Mouse (Mus musculus): ENCODE data around the gene Rpl31. TPM values are rescaled to one million over a fixed set of nuclear protein-coding genes. Genes with fewer than 3 reads are reported as not detected.

Gene Rpl31
- 261 and 295 TPM in 2 replicates for polyA plus RNA-seq (2015; fragmentation: Nextera tagmentation; extraction: Ambion mirVana)

DNA sequence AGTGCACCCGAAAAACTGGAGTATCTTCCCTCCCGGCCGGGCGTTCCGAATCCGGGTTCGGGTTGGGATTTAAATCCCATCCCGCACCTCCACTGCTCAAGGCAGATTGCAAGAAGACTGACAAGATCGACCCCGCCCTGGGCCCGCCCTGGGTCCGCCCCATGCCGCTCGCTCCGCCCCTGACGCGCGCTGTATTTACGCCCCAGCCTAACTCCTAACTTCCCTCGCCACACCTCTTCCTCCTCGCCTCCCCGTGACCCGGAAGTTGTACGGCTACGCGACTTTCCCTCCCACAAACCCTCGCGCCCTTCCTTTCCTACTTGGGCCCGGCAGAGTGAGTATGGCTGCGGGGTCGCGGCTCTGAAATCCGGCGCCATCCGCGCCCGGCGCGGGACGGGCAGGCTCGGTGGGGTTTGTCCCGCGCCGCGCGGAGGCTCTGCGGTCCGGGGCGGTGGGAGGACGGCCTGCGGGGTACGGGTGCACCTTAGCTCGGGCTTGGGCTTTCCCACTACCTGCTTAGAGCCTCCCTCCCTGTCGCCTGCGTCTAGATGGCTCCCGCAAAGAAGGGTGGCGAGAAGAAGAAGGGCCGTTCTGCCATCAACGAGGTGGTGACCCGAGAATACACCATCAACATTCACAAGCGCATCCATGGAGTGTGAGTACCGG, at the start of gene Rpl31:
TSS of gene Rpl31 (plus strand) at position 242 of the 666 bp plus-strand sequence.
- H3K9ac ChIP-seq (ENCODE audit: low read depth, low read length), result peak within 1 kb of the TSS; percentile 97
- peak within 1 kb of the TSS; percentile 91 for H3K4me3 ChIP-seq (ENCODE audit: low read depth, low read length)
- H3K36me3 ChIP-seq (ENCODE audit: control insufficient read depth, insufficient read depth, low read length), result peaks cover 9% of the 10 kb centered on the region
- H3K4me2 ChIP-seq (ENCODE audit: low read length), result peak within 1 kb of the TSS; percentile 91
- under 1% methylated on average over 62 of the region's 62 CpGs for WGBS
- H3K27ac ChIP-seq (ENCODE audit: low read length), result peak within 1 kb of the TSS; percentile 91
- no peaks in the 10 kb centered on the region for H3K9me3 ChIP-seq (replicated peaks; ENCODE audit: control insufficient read depth, low read length, poor library complexity, severe bottlenecking)
- H3K4me1 ChIP-seq (ENCODE audit: control insufficient read depth, insufficient read depth, low read length), result peaks cover 17% of the 10 kb centered on the region
- H3K27me3 ChIP-seq (ENCODE audit: control insufficient read depth, insufficient read depth, low read depth, low read length), result no peaks in the 10 kb centered on the region
- ATAC-seq, result peak; percentile 99

- no peak overlapping the region for H3K27ac ChIP-seq (ENCODE audit: low read length)
- H3K4me3 ChIP-seq (ENCODE audit: low read depth, low read length), result no peak overlapping the region
- H3K9ac ChIP-seq (ENCODE audit: low read depth, low read length), result no peak overlapping the region
- no peaks in the 10 kb centered on the region for H3K36me3 ChIP-seq (ENCODE audit: control insufficient read depth, insufficient read depth, low read length)
- WGBS, result 86% methylated on average over 2 of the region's 2 CpGs
- no peaks in the 10 kb centered on the region for H3K27me3 ChIP-seq (ENCODE audit: control insufficient read depth, insufficient read depth, low read depth, low read length)
- no peak for ATAC-seq
- no peaks in the 10 kb centered on the region for H3K9me3 ChIP-seq (replicated peaks; ENCODE audit: control insufficient read depth, low read length, poor library complexity, severe bottlenecking)
- no peak overlapping the region for H3K4me2 ChIP-seq (ENCODE audit: low read length)
- peaks cover 5% of the 10 kb centered on the region; the same call in 1 of the 2 replicates for H3K4me1 ChIP-seq (ENCODE audit: control insufficient read depth, insufficient read depth, low read length)
Observed at GRCm38 (mm10) chr1:39317935-39318334, 49.7 kb upstream of the Rpl31 start.

GRCm38 (mm10) chr1:39318870-39319269, 48.8 kb upstream of the Rpl31 start:
- Histone ChIP-seq H3K9me3 (replicated peaks; ENCODE audit: control insufficient read depth, low read length, poor library complexity, severe bottlenecking) (no peaks in the 10 kb centered on the region), H3K4me1 (ENCODE audit: control insufficient read depth, insufficient read depth, low read length) (no peaks in the 10 kb centered on the region), H3K27me3 (ENCODE audit: control insufficient read depth, insufficient read depth, low read depth, low read length) (no peaks in the 10 kb centered on the region), H3K9ac (ENCODE audit: low read depth, low read length) (no peak overlapping the region), H3K4me2 (ENCODE audit: low read length) (no peak overlapping the region), H3K36me3 (ENCODE audit: control insufficient read depth, insufficient read depth, low read length) (no peaks in the 10 kb centered on the region), H3K4me3 (ENCODE audit: low read depth, low read length) (no peak overlapping the region), H3K27ac (ENCODE audit: low read length) (no peak overlapping the region)
- WGBS, result 88% methylated on average over 7 of the region's 7 CpGs
- no peak for ATAC-seq

DNA sequence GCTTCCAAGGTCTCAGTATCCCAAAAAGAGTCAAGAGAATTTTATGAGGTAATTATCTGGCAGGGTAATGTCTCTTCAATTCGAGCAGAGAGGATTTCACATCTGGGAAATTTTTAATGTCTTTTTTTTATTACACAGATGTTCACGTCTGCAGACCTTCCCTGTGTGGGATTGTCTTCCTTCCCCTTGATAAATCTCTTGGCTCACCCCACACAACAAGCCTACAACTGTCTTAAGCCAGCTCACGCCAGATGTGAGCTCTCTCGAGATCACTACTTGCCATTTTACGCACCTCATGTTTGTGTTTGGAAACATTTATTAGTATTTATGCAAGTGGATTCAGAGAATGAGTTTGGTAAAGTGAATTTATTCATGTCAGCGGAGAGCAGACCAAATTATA, 45.7 kb upstream of the Rpl31 start:
- no peak overlapping the region for H3K9ac ChIP-seq (ENCODE audit: low read depth, low read length)
- 77% methylated on average over 6 of the region's 6 CpGs for WGBS
- H3K27ac ChIP-seq (ENCODE audit: low read length), result no peak overlapping the region
- no peaks in the 10 kb centered on the region for H3K4me1 ChIP-seq (ENCODE audit: control insufficient read depth, insufficient read depth, low read length)
- H3K9me3 ChIP-seq (replicated peaks; ENCODE audit: control insufficient read depth, low read length, poor library complexity, severe bottlenecking), result no peaks in the 10 kb centered on the region
- no peak overlapping the region for H3K4me3 ChIP-seq (ENCODE audit: low read depth, low read length)
- H3K4me2 ChIP-seq (ENCODE audit: low read length), result no peak overlapping the region
- H3K27me3 ChIP-seq (ENCODE audit: control insufficient read depth, insufficient read depth, low read depth, low read length), result no peaks in the 10 kb centered on the region
- no peaks in the 10 kb centered on the region for H3K36me3 ChIP-seq (ENCODE audit: control insufficient read depth, insufficient read depth, low read length)
- no peak for ATAC-seq

DNA sequence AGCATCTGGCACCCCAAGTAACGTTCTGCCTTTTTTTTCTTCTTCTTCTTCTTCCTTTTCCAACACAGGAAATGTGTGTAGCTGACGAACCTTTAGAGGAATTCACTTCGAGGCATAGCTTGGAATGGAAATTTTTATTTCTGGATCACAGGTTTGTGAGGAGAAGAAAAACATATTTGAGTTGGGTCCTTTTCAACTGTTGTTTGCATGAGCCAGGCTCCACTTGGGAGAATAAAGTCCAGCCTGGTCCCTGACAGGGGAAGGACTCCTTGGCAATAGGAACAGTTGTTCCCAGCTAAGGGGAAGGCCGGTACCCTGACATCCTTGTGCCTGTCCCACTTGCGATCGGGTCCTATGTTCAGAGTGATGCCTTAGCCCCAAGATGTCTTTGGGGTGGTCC, 42.4 kb upstream of the Rpl31 start:
- H3K9me3 ChIP-seq (replicated peaks; ENCODE audit: control insufficient read depth, low read length, poor library complexity, severe bottlenecking), result no peaks in the 10 kb centered on the region
- no peaks in the 10 kb centered on the region for H3K27me3 ChIP-seq (ENCODE audit: control insufficient read depth, insufficient read depth, low read depth, low read length)
- no peaks in the 10 kb centered on the region for H3K4me1 ChIP-seq (ENCODE audit: control insufficient read depth, insufficient read depth, low read length)
- H3K36me3 ChIP-seq (ENCODE audit: control insufficient read depth, insufficient read depth, low read length), result no peaks in the 10 kb centered on the region
- ATAC-seq, result no peak
- H3K27ac ChIP-seq (ENCODE audit: low read length), result no peak overlapping the region
- WGBS, result 90% methylated on average over 6 of the region's 6 CpGs
- H3K4me2 ChIP-seq (ENCODE audit: low read length), result no peak overlapping the region
- H3K4me3 ChIP-seq (ENCODE audit: low read depth, low read length), result no peak overlapping the region
- no peak overlapping the region for H3K9ac ChIP-seq (ENCODE audit: low read depth, low read length)

- no peak overlapping the region for H3K9ac ChIP-seq (ENCODE audit: low read depth, low read length)
- H3K27me3 ChIP-seq (ENCODE audit: control insufficient read depth, insufficient read depth, low read depth, low read length), result no peaks in the 10 kb centered on the region
- no peak overlapping the region for H3K4me3 ChIP-seq (ENCODE audit: low read depth, low read length)
- no peaks in the 10 kb centered on the region for H3K9me3 ChIP-seq (replicated peaks; ENCODE audit: control insufficient read depth, low read length, poor library complexity, severe bottlenecking)
- no peak for ATAC-seq
- no peaks in the 10 kb centered on the region for H3K4me1 ChIP-seq (ENCODE audit: control insufficient read depth, insufficient read depth, low read length)
- WGBS, result 74% methylated on average over 7 of the region's 7 CpGs
- no peak overlapping the region for H3K4me2 ChIP-seq (ENCODE audit: low read length)
- no peak overlapping the region for H3K27ac ChIP-seq (ENCODE audit: low read length)
- no peaks in the 10 kb centered on the region for H3K36me3 ChIP-seq (ENCODE audit: control insufficient read depth, insufficient read depth, low read length)
Observed at GRCm38 (mm10) chr1:39327546-39327945, 40.1 kb upstream of the Rpl31 start.

DNA sequence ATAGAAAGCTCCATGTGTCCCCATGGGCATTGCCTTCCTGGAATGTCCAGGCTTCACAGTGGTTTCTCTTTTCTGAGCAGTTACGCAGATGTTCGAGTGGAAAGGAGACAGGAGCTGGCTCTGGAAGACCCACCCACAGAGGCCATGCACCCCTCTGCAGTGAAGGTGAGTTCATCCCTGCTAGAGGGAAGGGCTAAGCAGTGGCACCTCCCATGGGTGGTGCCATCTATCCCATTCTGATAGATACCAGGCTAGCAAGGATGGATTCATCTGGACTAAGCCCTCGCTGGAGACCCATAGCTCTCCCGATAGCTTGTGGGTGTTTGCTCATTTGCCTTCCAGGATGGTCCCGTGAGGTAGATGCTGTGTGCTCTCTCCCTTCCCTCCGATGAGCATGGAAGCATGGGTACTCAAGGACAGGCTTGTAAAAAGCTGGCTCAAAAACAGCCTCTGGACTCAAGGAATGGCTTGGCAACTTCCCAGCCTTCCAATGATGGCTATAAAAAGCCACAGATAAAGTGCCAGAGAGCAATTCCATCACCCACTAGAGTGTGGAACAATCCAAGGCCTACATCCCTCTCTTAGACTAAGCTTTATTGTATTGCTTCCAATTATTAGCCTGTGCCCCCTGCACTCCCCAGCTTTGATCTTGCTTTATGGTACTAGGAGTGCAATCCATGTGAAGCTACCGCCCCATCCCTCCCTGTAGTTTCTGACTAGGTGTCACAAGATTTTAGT, 36.6 kb upstream of the Rpl31 start:
- ATAC-seq, result no peak
- no peaks in the 10 kb centered on the region for H3K27me3 ChIP-seq (ENCODE audit: control insufficient read depth, insufficient read depth, low read depth, low read length)
- H3K4me2 ChIP-seq (ENCODE audit: low read length), result no peak overlapping the region
- H3K9ac ChIP-seq (ENCODE audit: low read depth, low read length), result no peak overlapping the region
- WGBS, result 86% methylated on average over 7 of the region's 7 CpGs
- H3K36me3 ChIP-seq (ENCODE audit: control insufficient read depth, insufficient read depth, low read length), result no peaks in the 10 kb centered on the region
- H3K27ac ChIP-seq (ENCODE audit: low read length), result no peak overlapping the region
- no peak overlapping the region for H3K4me3 ChIP-seq (ENCODE audit: low read depth, low read length)
- H3K9me3 ChIP-seq (replicated peaks; ENCODE audit: control insufficient read depth, low read length, poor library complexity, severe bottlenecking), result no peaks in the 10 kb centered on the region
- H3K4me1 ChIP-seq (ENCODE audit: control insufficient read depth, insufficient read depth, low read length), result no peaks in the 10 kb centered on the region

- H3K4me3 ChIP-seq (ENCODE audit: low read depth, low read length), result no peak overlapping the region
- no peak overlapping the region for H3K4me2 ChIP-seq (ENCODE audit: low read length)
- H3K4me1 ChIP-seq (ENCODE audit: control insufficient read depth, insufficient read depth, low read length), result no peaks in the 10 kb centered on the region
- H3K9me3 ChIP-seq (replicated peaks; ENCODE audit: control insufficient read depth, low read length, poor library complexity, severe bottlenecking), result no peaks in the 10 kb centered on the region
- 80% methylated on average over 4 of the region's 4 CpGs for WGBS
- H3K27ac ChIP-seq (ENCODE audit: low read length), result no peak overlapping the region
- no peak overlapping the region for H3K9ac ChIP-seq (ENCODE audit: low read depth, low read length)
- H3K36me3 ChIP-seq (ENCODE audit: control insufficient read depth, insufficient read depth, low read length), result no peaks in the 10 kb centered on the region
- no peak for ATAC-seq
- no peaks in the 10 kb centered on the region for H3K27me3 ChIP-seq (ENCODE audit: control insufficient read depth, insufficient read depth, low read depth, low read length)
Observed at GRCm38 (mm10) chr1:39332456-39332855, 35.2 kb upstream of the Rpl31 start.

DNA sequence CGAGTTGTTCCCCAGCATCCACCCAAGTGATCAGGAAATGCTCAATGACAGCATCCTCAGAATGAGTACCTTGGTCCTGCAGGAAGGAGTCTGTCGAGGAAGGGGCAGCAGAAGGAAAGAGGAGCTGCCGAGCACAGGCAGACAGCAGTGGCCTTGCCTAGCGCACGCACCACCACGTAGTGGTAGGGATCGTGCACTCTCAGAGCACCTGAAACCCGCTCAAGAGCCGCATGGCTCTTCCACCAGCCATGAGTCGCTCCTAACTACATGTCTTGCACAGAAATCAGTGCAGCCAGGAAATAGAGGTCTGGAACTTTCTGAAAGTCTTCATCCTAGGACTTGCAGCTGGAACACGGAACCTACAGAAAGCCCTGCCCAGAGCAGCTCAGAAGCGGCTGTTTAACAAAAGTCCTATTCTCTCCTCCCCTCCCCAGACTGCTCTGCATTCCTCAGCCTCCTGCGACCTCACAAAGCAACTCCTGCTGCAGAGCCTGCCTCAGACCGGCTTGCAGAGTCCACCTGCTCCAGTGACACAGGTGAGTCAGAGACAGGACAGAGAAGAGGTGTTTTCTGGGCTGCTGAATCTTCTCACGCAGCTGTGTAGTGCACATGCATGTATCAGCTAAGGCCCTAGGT, 32.0 kb upstream of the Rpl31 start:
- no peaks in the 10 kb centered on the region for H3K4me1 ChIP-seq (ENCODE audit: control insufficient read depth, insufficient read depth, low read length)
- ATAC-seq, result no peak

More for the DNA sequence above, 32.0 kb upstream of the Rpl31 start:
- Histone ChIP-seq H3K4me3 (ENCODE audit: low read depth, low read length) (no peak overlapping the region), H3K4me2 (ENCODE audit: low read length) (no peak overlapping the region), H3K27me3 (ENCODE audit: control insufficient read depth, insufficient read depth, low read depth, low read length) (no peaks in the 10 kb centered on the region), H3K36me3 (ENCODE audit: control insufficient read depth, insufficient read depth, low read length) (no peaks in the 10 kb centered on the region), H3K27ac (ENCODE audit: low read length) (no peak overlapping the region), H3K9me3 (replicated peaks; ENCODE audit: control insufficient read depth, low read length, poor library complexity, severe bottlenecking) (no peaks in the 10 kb centered on the region), H3K9ac (ENCODE audit: low read depth, low read length) (no peak overlapping the region)
- 26% methylated on average over 15 of the region's 15 CpGs for WGBS
